Mouse (Mus musculus) MEL (cell line): Measurements from ENCODE around the gene Dnm1. TPM values are rescaled to one million over a fixed set of nuclear protein-coding genes. Genes with fewer than 3 reads are reported as not detected.

Experiments used
- DNase-seq: peaks from one replicate; pipeline ENCODE4 v3.0.0; 2011; ENCODE audit warnings: low read depth, low spot score
- H3K27ac ChIP-seq: 2 replicates; pipeline ENCODE4 v1.5.1; 2012; ENCODE audit warnings: low read depth, mild to moderate bottlenecking, control low read depth, low read length, moderate library complexity; ENCODE audit not compliant: control insufficient read depth
- H3K27me3 ChIP-seq, 2 experiments: fragments of 150-350 bp in 1 of 2; sonication (generic) in 1 of 2; 2 replicates each; pipeline ENCODE4 v1.6.1; 2012; ENCODE audit warnings: low read length in 2 of 2, mild to moderate bottlenecking in 2 of 2, improper control_type of control experiment in 1 of 2, moderate library complexity in 1 of 2; ENCODE audit not compliant: insufficient read depth in 2 of 2, control insufficient read depth in 1 of 2
- H3K36me3 ChIP-seq, 2 experiments: 2 replicates each; pipeline ENCODE4 v1.6.1; 2012 to 2014; ENCODE audit warnings: low read length in 2 of 2, improper control_type of control experiment in 1 of 2, inconsistent platforms in 1 of 2, mild to moderate bottlenecking in 1 of 2; ENCODE audit not compliant: insufficient read depth in 2 of 2, control insufficient read depth in 1 of 2
- H3K4me1 ChIP-seq, 2 experiments: fragments of 150-350 bp in 1 of 2; sonication (generic) in 1 of 2; 2 replicates each; pipeline ENCODE4 v1.6.1; 2012; ENCODE audit warnings: low read length in 2 of 2, improper control_type of control experiment in 1 of 2, mild to moderate bottlenecking in 1 of 2; ENCODE audit not compliant: insufficient read depth in 2 of 2, control insufficient read depth in 1 of 2
- H3K4me3 ChIP-seq, 2 experiments: fragments of 150-350 bp in 1 of 2; sonication (generic) in 1 of 2; 2 replicates each; pipeline ENCODE4 v1.5.1; 2012; ENCODE audit warnings: low read depth in 2 of 2, low read length in 2 of 2, mild to moderate bottlenecking in 2 of 2, moderate library complexity in 2 of 2, control low read depth in 1 of 2, improper control_type of control experiment in 1 of 2; ENCODE audit not compliant: control insufficient read depth in 1 of 2, insufficient read depth in 1 of 2
- H3K79me2 ChIP-seq: 2 replicates; pipeline ENCODE4 v1.6.1; 2012; ENCODE audit warnings: mild to moderate bottlenecking, low read length, moderate library complexity; ENCODE audit not compliant: control insufficient read depth, poor library complexity, insufficient read depth
- H3K9ac ChIP-seq: 2 replicates; pipeline ENCODE4 v1.6.1; 2012; ENCODE audit warnings: low read depth, mild to moderate bottlenecking, control low read depth, low read length, moderate library complexity; ENCODE audit not compliant: control insufficient read depth, poor library complexity, severe bottlenecking
- H3K9me3 ChIP-seq: fragments of 150-350 bp; sonication (generic); replicated peaks from 2 replicates; pipeline ENCODE4 v1.6.1; 2012; ENCODE audit warnings: mild to moderate bottlenecking, low read length, improper control_type of control experiment, moderate library complexity; ENCODE audit not compliant: insufficient read depth
- BHLHE40 ChIP-seq: IDR thresholded peaks from 2 replicates; pipeline ENCODE4 v1.6.1; 2012; ENCODE audit warnings: low read depth, mild to moderate bottlenecking, inconsistent platforms, low read length, improper control_type of control experiment, borderline replicate concordance
- CHD1 ChIP-seq: IDR thresholded peaks from 2 replicates; pipeline ENCODE4 v1.6.1; 2012; ENCODE audit warnings: low read depth, mild to moderate bottlenecking, inconsistent platforms, low read length, improper control_type of control experiment
- CTCF ChIP-seq, 3 experiments: IDR thresholded peaks in 2 of 3; conservative IDR thresholded peaks in 1 of 3; 2 replicates each; pipeline ENCODE4 v1.5.1; 2011 to 2012; ENCODE audit warnings: low read length in 3 of 3, low read depth in 2 of 3, mild to moderate bottlenecking in 2 of 3, improper control_type of control experiment in 1 of 3, inconsistent platforms in 1 of 3, mixed read lengths in 1 of 3, moderate library complexity in 1 of 3; ENCODE audit not compliant: control insufficient read depth in 1 of 3, insufficient read depth in 1 of 3, poor library complexity in 1 of 3, severe bottlenecking in 1 of 3
- ELF1 ChIP-seq: IDR thresholded peaks from 2 replicates; pipeline ENCODE4 v1.6.1; 2014; ENCODE audit warnings: low read depth, mild to moderate bottlenecking, inconsistent platforms, low read length, improper control_type of control experiment, moderate library complexity
- EP300 ChIP-seq, 2 experiments: IDR thresholded peaks; 2 replicates each; pipeline ENCODE4 v1.6.1; 2011; ENCODE audit warnings: improper control_type of control experiment in 2 of 2, low read length in 2 of 2, low read depth in 1 of 2, mild to moderate bottlenecking in 1 of 2
- ETS1 ChIP-seq: IDR thresholded peaks from 2 replicates; pipeline ENCODE4 v1.6.1; 2012; ENCODE audit warnings: low read depth, mild to moderate bottlenecking, inconsistent platforms, low read length, improper control_type of control experiment, moderate library complexity
- KAT2A ChIP-seq: conservative IDR thresholded peaks from 2 replicates; pipeline ENCODE4 v1.6.1; 2012; ENCODE audit warnings: low read depth, low read length, improper control_type of control experiment, inconsistent platforms
- MAFK ChIP-seq: IDR thresholded peaks from 2 replicates; pipeline ENCODE4 v1.6.1; 2011; ENCODE audit warnings: low read depth, mild to moderate bottlenecking, low read length, improper control_type of control experiment, borderline replicate concordance
- MAZ ChIP-seq: IDR thresholded peaks from 2 replicates; pipeline ENCODE4 v1.6.1; 2012; ENCODE audit warnings: low read depth, mild to moderate bottlenecking, inconsistent platforms, low read length, improper control_type of control experiment
- MXI1 ChIP-seq: IDR thresholded peaks from 2 replicates; pipeline ENCODE4 v1.6.1; 2011; ENCODE audit warnings: mild to moderate bottlenecking, low read depth, low read length, improper control_type of control experiment
- NRF1 ChIP-seq: IDR thresholded peaks from 2 replicates; pipeline ENCODE4 v1.6.1; 2014; ENCODE audit warnings: low read depth, mild to moderate bottlenecking, inconsistent platforms, low read length, improper control_type of control experiment, moderate library complexity; ENCODE audit not compliant: poor library complexity, insufficient read depth, severe bottlenecking
- POLR2AphosphoS5 ChIP-seq: IDR thresholded peaks from 2 replicates; pipeline ENCODE4 v1.6.1; 2012; ENCODE audit warnings: low read depth, borderline replicate concordance, mild to moderate bottlenecking, inconsistent platforms, low read length, moderate library complexity, mixed read lengths
- RAD21 ChIP-seq: IDR thresholded peaks from 2 replicates; pipeline ENCODE4 v1.6.1; 2011; ENCODE audit warnings: mild to moderate bottlenecking, low read depth, low read length, improper control_type of control experiment
- ZC3H11A ChIP-seq: IDR thresholded peaks from 2 replicates; pipeline ENCODE4 v1.6.1; 2012; ENCODE audit warnings: low read depth, mild to moderate bottlenecking, inconsistent platforms, low read length, improper control_type of control experiment
- ZMIZ1 ChIP-seq: IDR thresholded peaks from 2 replicates; pipeline ENCODE4 v1.6.1; 2012; ENCODE audit warnings: low read depth, mild to moderate bottlenecking, inconsistent platforms, low read length, improper control_type of control experiment, moderate library complexity
- polyA plus RNA-seq, 2 experiments: library from polyadenylated mRNA; stranded (reverse) in 1 of 2; unstranded in 1 of 2; fragments of >175 nt in 1 of 2; fragments of >200 nt in 1 of 2; gene quantifications; 2 replicates each; pipeline versions ENCODE4 v1.2.1 to v1.2.4; 2012; ENCODE audit warnings: low replicate concordance in 2 of 2, low read depth in 1 of 2; ENCODE audit not compliant: insufficient read length in 2 of 2, insufficient read depth in 1 of 2, missing spikeins in 1 of 2
- total RNA-seq: library from RNA; depleted of rRNA; stranded (reverse); fragments of 300-350 nt; gene quantifications from 2 replicates; pipeline ENCODE4 v1.2.3, GENCODE M21; 2012

The Dnm1 gene
- total and polyA plus RNA-seq, 3 experiments, result 0.42 to 5.0 TPM; not detected in 1

DNA sequence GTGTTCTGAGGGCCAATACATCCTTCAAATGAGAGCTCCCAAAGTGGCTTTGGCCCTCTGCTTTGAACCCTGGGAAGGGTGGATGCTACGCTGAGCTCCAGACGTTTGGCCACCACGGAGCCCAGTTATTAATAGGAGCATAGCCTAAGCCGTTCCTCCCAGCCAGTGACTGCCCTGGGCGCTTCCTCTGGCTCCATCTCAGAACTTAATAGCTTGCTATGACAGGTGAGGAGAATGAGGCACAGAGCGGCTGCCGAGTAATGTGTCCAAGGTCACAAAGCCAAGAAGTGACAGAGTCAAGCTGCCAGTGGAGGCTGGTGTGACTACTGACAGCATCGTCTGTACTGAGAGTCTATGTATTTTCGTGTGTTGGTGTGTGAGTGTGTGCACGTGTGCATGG, 3.1 kb upstream of the Dnm1 start:
- H3K36me3 ChIP-seq, result peaks cover 0 to 4% of the 10 kb centered on the region in 2 experiments; a peak in 2 of 4 replicates
- no peak overlapping the region for H3K27ac ChIP-seq
- TF ChIP-seq MAZ (no peak), ZMIZ1 (no peak), MAFK (no peak), POLR2AphosphoS5 (no peak), ELF1 (no peak), ZC3H11A (no peak), BHLHE40 (no peak)
- H3K9ac ChIP-seq, result no peak overlapping the region
- no peaks in the 10 kb centered on the region for H3K9me3 ChIP-seq
- no peak overlapping the region for H3K4me3 ChIP-seq
- H3K4me1 ChIP-seq, result peaks cover 4 to 9% of the 10 kb centered on the region in 2 experiments; a peak in 3 of 4 replicates
- H3K79me2 ChIP-seq, result no peaks in the 10 kb centered on the region
- DNase-seq, result no peak
- H3K27me3 ChIP-seq, result peaks cover 3 to 4% of the 10 kb centered on the region in 2 experiments; a peak in 3 of 4 replicates

DNA sequence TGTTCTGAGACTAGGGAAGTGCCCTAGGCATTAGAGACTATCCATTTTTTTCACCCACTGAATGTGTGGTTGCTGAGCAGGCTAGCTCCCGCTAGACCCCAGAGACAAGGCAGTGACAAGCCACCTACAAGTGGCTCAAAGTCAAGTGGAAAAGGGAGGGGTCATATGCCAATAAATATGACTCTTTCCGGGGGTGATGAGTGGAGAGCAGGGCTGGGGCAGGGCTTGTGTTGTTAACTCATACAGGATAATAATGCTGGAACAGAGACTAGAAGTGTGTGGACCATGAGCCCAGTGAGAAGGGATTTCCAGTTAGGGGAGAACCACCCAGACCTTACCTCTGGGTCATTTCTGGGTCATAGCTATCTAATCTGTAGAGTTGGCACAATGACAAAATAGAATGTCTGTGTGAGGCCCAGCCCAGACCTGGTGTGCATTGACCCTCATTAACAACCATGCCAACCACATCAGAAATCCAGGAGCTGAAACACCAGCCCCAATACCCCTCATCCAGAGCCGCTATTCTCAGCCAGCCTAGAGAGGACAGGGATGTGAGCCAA, 1.3 kb upstream of the Dnm1 start:
- no peak overlapping the region for H3K9ac ChIP-seq
- H3K27me3 ChIP-seq, result peaks cover 1 to 4% of the 10 kb centered on the region in 2 experiments; a peak in 3 of 4 replicates
- H3K4me1 ChIP-seq, result peaks cover 4 to 9% of the 10 kb centered on the region in 2 experiments; a peak in 3 of 4 replicates
- H3K9me3 ChIP-seq, result no peaks in the 10 kb centered on the region
- no peak overlapping the region for H3K27ac ChIP-seq
- peaks cover 0 to 4% of the 10 kb centered on the region in 2 experiments; a peak in 2 of 4 replicates for H3K36me3 ChIP-seq
- no peak for DNase-seq
- no peaks in the 10 kb centered on the region for H3K79me2 ChIP-seq
- TF ChIP-seq CTCF (IDR thresholded peaks at IDR 0.05 in 2 of 3, conservative IDR thresholded peaks at IDR 0.05 in 1 of 3; ENCODE audit: control insufficient read depth in 1 of 3, insufficient read depth in 1 of 3, low read depth in 2 of 3, low read length in 3 of 3, poor library complexity in 1 of 3, severe bottlenecking in 1 of 3) (no peak), EP300 (IDR thresholded peaks at IDR 0.05; ENCODE audit: low read depth in 1 of 2, low read length in 2 of 2) (no peak), MAZ (no peak), NRF1 (no peak), ETS1 (no peak), CHD1 (no peak), RAD21 (no peak), MXI1 (no peak), BHLHE40 (no peak), KAT2A (no peak)
- no peak overlapping the region for H3K4me3 ChIP-seq
